Mouse (Mus musculus) spleen, adult 12 weeks (tissue): Measurements from ENCODE around the gene Slc16a10.

Experiments
- DNase-seq: peaks from one replicate; pipeline ENCODE4 v3.0.0; 2022; ENCODE audit warnings: low spot score

Slc16a10 gene

GRCm38 (mm10) chr10:40109520-40109919, 32.5 kb downstream of the Slc16a10 start:
- DNase-seq: no peak

DNA sequence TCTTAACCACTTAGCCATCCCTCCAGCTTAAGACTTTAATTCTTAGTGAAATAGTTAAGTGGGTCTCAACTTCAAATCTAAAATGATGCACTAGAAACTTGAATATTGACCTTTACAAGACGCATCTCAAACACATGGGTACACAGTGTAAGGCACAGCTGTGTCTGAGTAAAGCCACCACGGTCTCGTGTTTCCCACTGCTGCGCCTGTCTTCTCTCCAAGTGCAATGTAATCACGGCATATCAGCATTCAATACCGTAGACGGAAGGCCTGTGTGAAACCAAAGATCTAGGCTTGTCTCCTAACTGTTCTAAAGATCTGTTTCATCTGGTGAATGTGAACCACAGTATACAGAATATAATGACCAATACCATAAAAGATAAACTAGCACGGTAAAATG, 33.1 kb downstream of the Slc16a10 start:
- no peak for DNase-seq

DNA sequence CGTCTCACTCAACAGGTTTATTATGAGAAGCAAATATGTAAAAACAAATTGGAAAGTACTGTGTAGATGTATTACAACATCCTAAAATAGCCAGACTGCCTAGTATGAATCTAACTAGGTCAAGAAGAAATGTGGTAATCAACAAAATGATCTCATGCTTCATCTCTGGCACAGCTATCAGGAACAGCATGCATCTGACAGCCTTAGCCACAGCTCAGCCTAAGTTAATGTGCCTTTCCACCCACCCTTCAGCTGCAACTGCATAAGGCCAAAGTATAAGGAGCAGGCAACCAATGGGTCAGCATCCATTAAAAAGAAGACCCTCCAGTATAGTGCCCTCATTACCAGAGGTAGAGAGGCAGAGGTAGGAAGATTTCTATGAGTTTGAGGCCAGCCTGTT, 34.1 kb downstream of the Slc16a10 start:
- no peak for DNase-seq

GRCm38 (mm10) chr10:40105174-40105573, 36.9 kb downstream of the Slc16a10 start:
- DNase-seq: no peak

- DNase-seq: no peak
Measured at GRCm38 (mm10) chr10:40103790-40104189, 38.3 kb downstream of the Slc16a10 start.

DNA sequence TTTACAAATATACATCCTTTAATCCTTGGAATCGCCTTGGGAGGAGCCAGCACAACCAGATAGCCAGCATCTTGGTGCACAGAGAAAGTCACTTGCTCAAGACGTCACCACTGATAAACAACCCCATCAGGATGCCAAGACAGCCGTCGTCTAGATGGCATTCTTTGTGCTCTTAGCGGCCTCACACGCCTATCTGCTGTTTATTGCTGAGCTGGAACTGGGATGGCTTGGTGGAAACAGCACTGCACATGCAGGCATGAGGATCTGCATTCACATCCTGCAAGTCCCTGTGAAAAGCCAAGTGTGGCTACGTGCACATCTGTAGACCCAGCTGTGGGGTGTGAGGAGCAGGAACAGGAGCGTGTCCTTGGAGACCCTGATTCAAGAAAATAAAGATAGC, 39.1 kb downstream of the Slc16a10 start:
- DNase-seq: no peak

DNA sequence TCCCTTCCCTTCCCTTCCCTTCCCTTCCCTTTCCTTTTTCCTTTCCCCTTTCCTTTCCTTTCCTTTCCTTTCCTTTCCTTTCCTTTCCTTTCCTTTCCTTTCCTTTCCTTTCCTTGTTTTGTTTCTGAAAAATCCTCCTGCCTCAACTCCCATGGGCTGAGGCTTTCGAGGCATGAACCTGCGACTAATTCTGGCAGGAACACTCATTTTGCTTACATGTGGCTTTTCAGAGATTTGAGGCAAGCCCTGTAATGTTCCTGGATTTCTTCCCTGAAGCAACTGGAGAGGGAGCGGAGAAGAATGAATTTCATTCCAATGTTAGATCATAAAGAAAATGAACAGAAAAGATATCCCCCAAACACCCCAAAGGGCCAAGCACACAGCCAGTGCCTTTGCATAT, 39.9 kb downstream of the Slc16a10 start:
- DNase-seq: no peak

- no peak for DNase-seq
Measured at GRCm38 (mm10) chr10:40098441-40098840, 43.6 kb downstream of the Slc16a10 start.

DNA sequence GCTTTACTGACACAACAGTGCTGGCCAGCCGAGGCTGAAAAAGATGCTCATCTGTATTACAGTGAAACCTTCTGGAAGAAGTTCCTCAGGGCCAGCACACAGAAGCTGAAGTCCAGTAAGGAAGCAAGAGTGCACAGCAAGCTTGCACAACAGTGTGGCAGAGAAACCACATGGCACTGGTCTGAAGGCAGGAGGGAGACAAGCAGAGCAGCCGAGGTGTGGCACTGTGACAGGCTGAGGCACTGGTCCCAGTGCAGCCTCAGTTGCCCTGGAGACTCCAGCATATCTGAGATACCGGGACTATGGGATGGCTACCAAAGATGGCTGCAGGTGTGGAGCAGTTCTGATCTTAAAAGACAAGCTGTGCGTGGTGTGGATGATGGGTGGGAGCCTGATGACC, 44.5 kb downstream of the Slc16a10 start:
- no peak for DNase-seq

DNA sequence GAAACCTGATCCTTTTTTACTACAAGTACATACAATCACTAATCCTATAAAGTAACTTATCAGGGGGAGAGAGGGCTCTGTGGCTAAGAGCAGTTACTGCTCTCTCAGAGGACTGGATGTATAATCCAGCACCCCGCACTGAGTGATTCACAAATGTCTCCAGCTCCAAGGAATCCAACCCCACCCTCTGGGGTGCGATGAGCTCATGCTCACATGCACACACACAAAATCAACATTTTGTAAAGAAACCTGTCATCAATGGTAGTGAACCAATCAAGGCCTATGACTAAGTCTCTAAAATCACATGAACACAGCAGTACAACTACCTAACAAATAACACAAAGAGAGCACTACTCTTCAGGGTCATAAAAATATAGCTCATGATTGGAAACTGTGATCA, 47.3 kb downstream of the Slc16a10 start:
- no peak for DNase-seq

GRCm38 (mm10) chr10:40093526-40093925, 48.5 kb downstream of the Slc16a10 start:
- no peak for DNase-seq

DNA sequence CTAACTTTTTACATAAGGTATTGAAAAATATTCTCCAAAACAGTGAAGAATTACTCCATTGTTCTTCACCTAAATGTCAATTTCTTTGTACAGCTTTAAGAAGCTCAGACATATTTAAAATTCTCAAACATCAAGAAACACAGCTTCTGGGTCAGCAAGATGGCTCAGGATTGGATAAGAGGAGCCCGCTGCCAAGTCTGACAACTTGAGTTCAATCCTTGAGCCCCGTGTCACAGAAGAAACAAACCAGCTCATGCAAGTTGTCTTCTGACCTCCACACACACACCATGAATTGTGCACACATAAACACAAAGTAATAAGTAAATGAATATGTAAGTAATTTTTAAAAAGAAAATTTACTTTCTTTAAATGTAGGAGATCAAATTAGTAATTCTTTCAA, 50.6 kb downstream of the Slc16a10 start:
- DNase-seq: no peak

- no peak for DNase-seq
Measured at GRCm38 (mm10) chr10:40090504-40091428, 51.3 kb downstream of the Slc16a10 start.

DNA sequence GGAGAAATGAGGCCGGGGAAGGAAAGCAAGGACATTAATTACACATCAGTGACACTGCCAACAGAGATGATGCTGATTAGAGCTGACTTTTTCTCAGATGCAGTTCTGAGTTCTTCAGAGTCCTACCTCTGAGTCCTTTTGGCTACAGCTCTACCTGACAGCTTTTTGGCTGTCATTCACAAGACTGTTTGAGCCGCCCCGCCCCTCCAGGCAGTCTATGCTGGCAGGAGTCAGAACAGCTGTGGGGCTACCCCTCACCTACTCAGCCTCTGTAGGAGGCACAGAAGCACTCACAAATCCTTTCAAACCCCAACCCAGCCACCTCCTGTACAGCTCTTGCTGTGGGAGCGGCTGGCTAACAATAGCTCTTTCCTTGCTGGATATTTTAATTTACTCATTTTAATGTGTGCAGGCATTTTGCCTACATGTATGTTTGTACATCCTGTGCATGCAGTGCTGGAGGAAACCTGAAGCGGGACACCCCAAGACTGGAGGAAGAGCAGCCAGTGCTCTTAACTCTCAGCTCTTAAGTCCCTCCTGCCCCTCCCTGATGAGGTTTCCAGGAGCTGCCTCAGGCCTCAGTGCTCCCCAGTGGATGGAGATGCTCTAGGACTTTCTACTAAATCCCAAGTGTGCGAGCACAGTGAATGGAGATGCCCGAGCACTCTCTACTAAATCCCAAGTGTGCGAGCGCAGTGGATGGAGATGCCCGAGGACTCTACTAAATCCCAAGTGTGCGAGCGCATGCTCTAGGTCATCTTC, 57.5 kb downstream of the Slc16a10 start:
- no peak for DNase-seq

DNA sequence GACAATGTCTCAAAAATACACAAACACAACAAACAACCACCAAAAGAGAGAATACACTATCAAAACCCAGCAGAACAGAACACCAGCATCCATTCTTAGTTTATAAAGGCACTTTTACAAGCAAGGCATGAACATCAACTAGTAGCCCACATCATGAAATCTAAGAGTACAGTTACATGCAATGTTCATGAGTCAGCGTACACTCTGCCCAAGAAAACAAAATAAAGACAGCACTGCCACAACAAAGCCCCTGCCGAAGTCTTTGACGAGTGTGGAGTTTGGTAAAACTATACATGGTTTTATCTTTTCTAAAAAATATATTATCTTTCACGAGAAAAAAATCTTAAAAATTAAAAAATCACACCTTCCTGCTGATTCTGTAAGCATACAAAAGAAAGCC, 58.5 kb downstream of the Slc16a10 start:
- DNase-seq: no peak

DNA sequence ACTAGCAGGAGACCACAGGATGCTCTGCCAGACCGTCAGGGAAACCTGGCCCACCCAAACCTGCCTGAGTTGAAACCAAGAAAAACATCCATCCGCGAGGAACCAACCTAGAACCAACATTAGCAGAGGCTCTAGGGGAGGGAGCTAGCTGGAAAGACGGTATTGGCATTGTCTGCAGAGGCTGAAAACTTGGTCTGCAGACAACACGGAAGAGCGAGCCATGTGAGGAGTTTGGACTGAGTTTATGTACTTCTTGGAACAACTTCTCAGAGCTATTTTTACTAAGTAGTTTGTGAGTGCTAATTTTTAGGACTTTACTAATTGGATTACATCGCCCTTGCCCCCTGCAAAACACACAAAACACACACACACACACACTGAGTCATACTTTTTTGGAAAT, 59.4 kb downstream of the Slc16a10 start:
- DNase-seq: no peak

- no peak for DNase-seq
Measured at GRCm38 (mm10) chr10:40080533-40080932, 61.5 kb downstream of the Slc16a10 start.

GRCm38 (mm10) chr10:40079256-40079655, 62.8 kb downstream of the Slc16a10 start:
- DNase-seq: no peak

GRCm38 (mm10) chr10:40077960-40078353, 64.1 kb downstream of the Slc16a10 start:
- no peak for DNase-seq

DNA sequence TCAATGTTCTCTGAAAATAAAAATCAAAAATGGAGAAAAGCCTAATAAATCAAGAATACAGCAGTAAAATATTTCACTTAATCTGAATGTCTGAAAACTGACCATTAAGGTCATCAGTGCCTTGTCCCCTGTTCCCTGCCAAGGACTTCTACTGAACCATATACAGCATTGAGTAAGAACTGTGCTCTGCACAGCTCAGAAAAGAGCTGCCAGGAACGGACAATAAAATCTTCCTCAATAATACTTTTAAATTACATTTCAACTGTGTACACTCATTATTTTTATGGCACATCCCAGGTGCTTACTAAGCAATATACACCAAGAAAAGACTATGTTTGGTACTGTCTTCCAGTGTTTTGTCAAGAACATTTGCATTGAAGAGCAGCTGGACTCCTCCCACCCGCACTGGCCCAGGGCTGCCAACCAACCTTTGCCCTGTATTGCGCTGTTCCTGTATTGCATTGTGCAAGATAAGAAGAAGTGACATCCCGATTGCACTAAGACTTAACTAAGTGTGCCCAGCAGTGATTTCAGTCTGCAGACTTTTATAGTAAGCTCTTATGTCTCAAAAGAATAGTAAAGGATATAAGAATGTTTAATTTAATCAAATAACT, 64.6 kb downstream of the Slc16a10 start:
- no peak for DNase-seq

GRCm38 (mm10) chr10:40073608-40074007, 68.5 kb downstream of the Slc16a10 start:
- no peak for DNase-seq

GRCm38 (mm10) chr10:40070684-40071083, 71.4 kb downstream of the Slc16a10 start:
- no peak for DNase-seq

- DNase-seq: no peak
Measured at GRCm38 (mm10) chr10:40069270-40069669, 72.8 kb downstream of the Slc16a10 start.
